Mouse (Mus musculus) embryonic facial prominence, embryonic 10.5 days (tissue): ENCODE data around the gene Pgk1. TPM values are rescaled to one million over a fixed set of nuclear protein-coding genes. Genes with fewer than 3 reads are reported as not detected.
"Not testable (repeated sequence)": the region's sequence is repeated elsewhere in the genome, so short reads cannot be mapped to it uniquely, and the experiment has no call there.

ENCODE experiments used
- DNase-seq: peaks from one replicate; pipeline ENCODE4 v3.0.0-alpha.2; 2017; ENCODE audit warnings: low spot score
- H3K27ac ChIP-seq: fragments of 300-500 bp; sonication (generic); replicated peaks from 2 replicates; pipeline ENCODE4 v1.5.1; 2016; ENCODE audit warnings: mild to moderate bottlenecking
- H3K27me3 ChIP-seq: fragments of 300-500 bp; sonication (generic); replicated peaks from 2 replicates; pipeline ENCODE4 v1.6.1; 2016; ENCODE audit warnings: low read depth, mild to moderate bottlenecking; ENCODE audit not compliant: poor library complexity, severe bottlenecking
- H3K36me3 ChIP-seq: fragments of 300-500 bp; sonication (generic); replicated peaks from 2 replicates; pipeline ENCODE4 v1.6.1; 2016; ENCODE audit warnings: mild to moderate bottlenecking, moderate library complexity
- H3K4me1 ChIP-seq: fragments of 300-500 bp; sonication (generic); 2 replicates; pipeline ENCODE4 v1.6.1; 2016
- H3K4me3 ChIP-seq: fragments of 300-500 bp; sonication (generic); 2 replicates; pipeline ENCODE4 v1.5.1; 2016; ENCODE audit warnings: mild to moderate bottlenecking, moderate library complexity
- H3K9me3 ChIP-seq: fragments of 300-500 bp; sonication (generic); 2 replicates; pipeline ENCODE4 v1.6.1; 2016; ENCODE audit warnings: mild to moderate bottlenecking
- WGBS: fragments of 180-500 bp; shearing (Covaris S2); methylation state at CpG from one replicate; pipeline ENCODE4 v1.1.7; 2016; 5-methylcytosine and 5-hydroxymethylcytosine counted together
- polyA plus RNA-seq: library from polyadenylated mRNA; unstranded; fragments of >200 nt; fragmentation: Nextera tagmentation; extraction: Ambion mirVana; gene quantifications from 2 replicates; pipeline ENCODE4 v1.2.1, GENCODE M21; 2016

Gene Pgk1
- polyA plus RNA-seq, 1 experiment from 2014 or later: 474 TPM

DNA sequence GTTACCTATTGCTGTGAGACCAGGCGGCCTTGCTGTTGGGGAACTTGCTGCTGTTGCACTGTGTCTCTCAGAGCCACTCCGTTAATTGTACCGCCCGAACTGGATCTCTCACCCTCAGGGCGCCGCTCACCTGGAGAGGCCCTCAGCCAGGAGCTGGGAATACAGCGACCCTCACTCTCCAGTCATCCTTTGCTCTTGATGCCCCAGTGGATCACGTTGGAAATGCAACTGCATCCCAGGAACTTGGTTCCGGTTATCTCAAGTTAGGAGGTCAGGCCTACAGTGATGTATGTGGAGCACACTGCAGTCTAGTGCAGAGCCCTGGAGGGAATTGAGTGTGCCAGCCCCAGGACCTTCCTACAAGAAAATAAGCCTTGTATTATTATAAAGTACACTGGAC lies 10.6 kb upstream of the Pgk1 start:
- 48% methylated on average over 9 of the region's 9 CpGs for WGBS
- Histone ChIP-seq H3K4me1 (no peaks in the 10 kb centered on the region), H3K27ac (no peak overlapping the region), H3K4me3 (no peak overlapping the region), H3K36me3 (no peaks in the 10 kb centered on the region), H3K9me3 (no peaks in the 10 kb centered on the region), H3K27me3 (no peaks in the 10 kb centered on the region)
- no peak for DNase-seq

DNA sequence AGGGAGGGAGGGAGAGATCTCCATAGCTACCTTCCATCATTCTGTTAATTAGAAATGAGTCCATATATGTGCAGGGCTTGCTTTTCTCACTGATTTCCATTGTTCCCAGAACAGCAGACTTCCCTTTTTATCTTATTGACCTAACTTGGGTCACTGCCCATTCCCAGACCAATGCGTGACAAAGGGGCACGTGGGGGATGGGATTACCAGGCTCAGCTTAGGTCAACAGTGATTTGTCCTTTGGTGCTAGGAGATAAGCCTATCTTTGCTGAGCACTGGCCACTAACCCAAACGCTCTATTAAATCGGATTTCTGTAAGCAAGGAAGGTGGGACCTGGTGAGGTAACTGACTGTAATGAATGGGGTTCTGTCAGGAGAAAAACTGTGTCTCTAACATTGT lies 2.6 kb upstream of the Pgk1 start:
- 41% methylated on average over 4 of the region's 4 CpGs for WGBS
- no peak overlapping the region for H3K27ac ChIP-seq
- DNase-seq: no peak

DNA sequence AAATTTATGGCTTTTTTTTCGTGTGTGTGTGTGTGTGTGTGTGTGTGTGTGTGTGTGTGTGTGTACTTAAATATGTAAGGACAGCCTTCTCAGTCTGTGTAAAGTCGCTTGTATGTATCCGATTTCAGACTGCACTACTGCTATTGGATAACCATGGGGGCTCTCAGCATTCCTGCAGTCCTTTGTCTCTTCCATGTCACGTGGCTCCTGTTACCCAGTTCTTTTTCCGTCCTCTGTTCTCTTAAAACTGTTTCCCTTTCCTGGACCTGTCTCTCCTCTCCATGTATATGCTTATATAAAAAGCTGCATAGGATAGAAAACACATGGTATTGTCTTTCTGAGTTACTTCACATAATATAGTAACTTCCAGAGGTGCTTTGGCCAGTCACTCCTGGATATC lies 1.2 kb upstream of the Pgk1 start:
- Histone ChIP-seq H3K9me3 (no peaks in the 10 kb centered on the region), H3K36me3 (peaks cover 7% of the 10 kb centered on the region; the same call in 1 of the 2 replicates), H3K4me1 (peaks cover 27% of the 10 kb centered on the region), H3K4me3 (peak overlapping the region; percentile 66; the same call in 1 of the 2 replicates), H3K27ac (peak overlapping the region; percentile 88), H3K27me3 (peaks cover 48% of the 10 kb centered on the region)
- WGBS: 17% methylated on average over 5 of the region's 5 CpGs
- peak; percentile 59 for DNase-seq

More for the DNA sequence above, 2.6 kb upstream of the Pgk1 start:
- Histone ChIP-seq H3K36me3 (no peaks in the 10 kb centered on the region), H3K27me3 (peaks cover 45% of the 10 kb centered on the region), H3K9me3 (no peaks in the 10 kb centered on the region), H3K4me3 (no peak overlapping the region), H3K4me1 (peaks cover 18% of the 10 kb centered on the region)

DNA sequence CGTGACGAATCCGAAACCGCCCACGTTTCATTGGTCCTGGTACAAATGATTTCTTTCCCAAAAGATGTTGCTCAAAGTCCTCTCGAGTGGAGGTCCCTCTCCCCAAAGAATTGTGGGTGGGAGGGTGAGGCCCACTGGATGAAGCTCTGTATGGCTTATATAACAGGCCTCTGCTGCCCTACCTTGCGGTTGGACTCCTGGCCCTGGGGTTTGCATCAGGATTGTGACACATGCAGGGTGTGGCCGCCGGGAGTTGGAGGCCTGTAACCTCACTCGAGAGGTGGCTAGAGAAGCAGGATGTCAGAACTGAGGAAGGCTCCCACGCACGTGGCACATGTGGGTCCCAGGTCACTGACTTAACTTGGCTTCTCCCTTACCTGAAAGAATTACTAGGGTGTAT lies 837 bp downstream of the Pgk1 start:
- peaks cover 48% of the 10 kb centered on the region for H3K27me3 ChIP-seq
- no peaks in the 10 kb centered on the region for H3K9me3 ChIP-seq
- H3K27ac ChIP-seq: peak overlapping the region; percentile 88
- 19% methylated on average over 12 of the region's 12 CpGs for WGBS
- H3K36me3 ChIP-seq: peaks cover 20% of the 10 kb centered on the region
- DNase-seq: peak; percentile 21
- peaks cover 27% of the 10 kb centered on the region for H3K4me1 ChIP-seq
- peak overlapping the region; percentile 66 for H3K4me3 ChIP-seq

DNA sequence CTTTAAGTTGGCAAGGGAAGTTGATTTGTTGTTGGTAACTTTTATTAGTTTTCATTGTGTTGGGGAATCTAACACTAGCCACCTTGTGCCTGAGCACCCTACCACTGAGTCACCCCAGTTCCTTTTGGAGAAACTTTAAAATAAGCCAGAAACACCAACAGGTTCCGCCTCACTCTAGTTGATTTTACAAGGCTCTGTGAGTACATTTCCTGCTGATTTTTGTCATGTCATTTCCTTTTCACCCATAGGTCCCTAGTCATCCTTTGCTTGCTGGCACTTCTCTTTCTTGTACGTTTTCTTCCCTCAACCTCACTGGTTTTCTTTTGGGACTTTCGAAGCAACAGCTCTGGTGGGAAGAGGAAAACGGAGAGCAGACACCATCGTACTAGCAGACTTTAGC lies 2.5 kb downstream of the Pgk1 start:
- no peak for DNase-seq
- no peaks in the 10 kb centered on the region for H3K9me3 ChIP-seq
- 62% methylated on average over 5 of the region's 5 CpGs for WGBS
- H3K36me3 ChIP-seq: peaks cover 36% of the 10 kb centered on the region
- peak overlapping the region; percentile 88; the same call in 1 of the 2 replicates for H3K27ac ChIP-seq
- H3K4me3 ChIP-seq: peak overlapping the region; percentile 66
- peaks cover 27% of the 10 kb centered on the region for H3K4me1 ChIP-seq
- peaks cover 49% of the 10 kb centered on the region for H3K27me3 ChIP-seq

DNA sequence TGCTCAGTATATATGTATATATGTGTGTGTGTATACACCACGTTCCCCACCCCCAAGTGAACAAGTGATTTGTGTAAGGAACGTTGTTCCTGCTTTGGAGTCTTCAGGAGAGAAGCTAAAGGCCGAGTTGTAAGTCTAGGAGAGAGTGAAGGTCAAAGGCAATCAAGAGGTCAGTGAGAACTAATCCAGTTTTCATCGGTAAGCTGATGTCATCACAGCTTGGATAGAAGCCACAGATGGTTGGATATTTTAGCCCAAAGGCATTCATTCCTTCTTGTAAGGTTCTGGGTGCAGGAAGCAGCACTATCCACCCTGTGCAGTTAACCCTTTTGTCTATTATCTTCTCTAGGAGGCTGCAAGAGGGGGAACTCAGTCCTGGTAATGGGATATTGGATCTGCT lies 3.2 kb downstream of the Pgk1 start:
- Histone ChIP-seq H3K9me3 (no peaks in the 10 kb centered on the region), H3K4me3 (peak overlapping the region; percentile 66), H3K36me3 (peaks cover 43% of the 10 kb centered on the region), H3K27ac (no peak overlapping the region), H3K4me1 (peaks cover 27% of the 10 kb centered on the region), H3K27me3 (peaks cover 49% of the 10 kb centered on the region)
- no peak for DNase-seq
- WGBS: 38% methylated on average over 4 of the region's 4 CpGs

DNA sequence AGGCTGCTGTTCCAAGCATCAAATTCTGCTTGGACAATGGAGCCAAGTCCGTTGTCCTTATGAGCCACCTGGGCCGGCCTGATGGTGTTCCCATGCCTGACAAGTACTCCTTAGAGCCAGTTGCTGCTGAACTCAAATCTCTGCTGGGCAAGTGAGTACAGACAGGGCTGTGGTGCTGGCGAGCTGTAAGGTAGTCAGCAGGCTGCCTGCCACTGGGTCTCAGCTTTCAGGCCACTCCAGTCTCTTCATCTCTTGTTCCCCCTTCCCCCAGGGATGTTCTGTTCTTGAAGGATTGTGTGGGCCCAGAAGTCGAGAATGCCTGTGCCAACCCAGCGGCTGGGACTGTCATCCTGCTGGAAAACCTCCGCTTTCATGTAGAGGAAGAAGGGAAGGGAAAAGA lies 7.5 kb downstream of the Pgk1 start:
- WGBS: 88% methylated on average over 6 of the region's 6 CpGs
- H3K9me3 ChIP-seq, H3K4me1 ChIP-seq, H3K4me3 ChIP-seq, DNase-seq, H3K27ac ChIP-seq, H3K27me3 ChIP-seq: not testable (repeated sequence)
- H3K36me3 ChIP-seq: peaks cover 85% of the 10 kb centered on the region

DNA sequence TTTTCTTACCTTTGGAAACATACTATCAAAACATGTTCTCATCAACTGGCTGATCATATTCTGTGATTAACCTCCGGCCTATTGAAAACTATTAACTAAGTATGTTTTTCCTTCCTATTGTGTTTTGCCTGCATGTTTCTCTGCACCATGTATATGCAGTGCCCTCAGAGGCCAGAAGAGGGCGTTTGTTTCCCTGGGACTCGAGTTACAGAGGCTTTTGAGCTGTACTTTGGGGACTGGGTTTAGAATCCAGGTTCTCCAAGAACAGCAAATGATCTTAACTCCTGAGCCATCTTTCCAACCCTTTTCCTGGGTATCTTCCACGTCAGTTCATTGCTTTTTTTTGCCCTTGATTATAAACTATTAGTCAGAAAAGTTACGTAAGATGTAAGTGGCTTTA lies 10.4 kb downstream of the Pgk1 start:
- H3K27me3 ChIP-seq: 0 out of 2 replicates have a peak, but pooled peaks cover 5% of the 10 kb centered on the region
- H3K27ac ChIP-seq: no peak overlapping the region
- no peaks in the 10 kb centered on the region for H3K9me3 ChIP-seq
- WGBS: 67% methylated on average over 5 of the region's 5 CpGs
- H3K4me3 ChIP-seq: no peak overlapping the region
- peaks cover 98% of the 10 kb centered on the region for H3K36me3 ChIP-seq
- H3K4me1 ChIP-seq: no peaks in the 10 kb centered on the region
- DNase-seq: no peak

DNA sequence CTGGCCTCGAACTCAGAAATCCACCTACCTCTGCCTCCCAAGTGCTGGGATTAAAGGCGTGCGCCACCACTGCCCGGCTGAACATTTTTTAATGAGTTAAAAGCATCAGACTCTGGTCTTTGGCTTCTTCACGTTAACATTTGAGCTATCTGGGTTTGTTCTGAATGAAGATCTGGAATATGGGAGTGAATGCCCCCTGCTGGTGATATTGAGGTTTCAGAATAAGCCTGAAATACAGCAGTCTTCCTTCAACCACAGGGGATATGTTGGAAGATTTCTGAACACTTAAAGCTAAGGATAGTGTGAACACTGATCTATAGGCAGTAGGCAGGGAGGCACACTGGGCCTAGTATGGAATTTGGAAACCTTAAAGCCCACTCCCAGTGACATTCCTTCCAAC lies 12.0 kb downstream of the Pgk1 start:
- 91% methylated on average over 5 of the region's 5 CpGs for WGBS
- H3K9me3 ChIP-seq: no peaks in the 10 kb centered on the region
- no peak for DNase-seq

DNA sequence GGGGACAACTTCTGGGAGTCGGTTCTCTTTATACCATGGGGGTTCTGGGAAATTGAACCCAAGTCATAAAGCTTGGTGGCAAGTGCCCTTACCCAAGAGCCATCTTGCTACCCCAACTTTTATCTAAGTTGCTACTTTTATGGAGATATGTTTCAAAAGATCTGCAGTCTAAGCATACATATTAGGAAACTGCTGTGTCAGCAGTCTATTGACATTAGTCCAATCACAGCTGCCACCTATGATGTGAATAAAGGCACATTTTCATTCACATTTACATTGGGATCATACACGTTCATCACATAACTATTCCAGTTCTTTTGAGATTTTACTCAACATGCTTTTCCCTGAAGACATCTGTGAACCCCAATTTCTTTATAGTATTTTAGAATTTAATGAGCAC lies 22.2 kb downstream of the Pgk1 start:
- Histone ChIP-seq H3K27ac (no peak overlapping the region), H3K36me3 (peaks cover 22% of the 10 kb centered on the region), H3K4me1 (no peaks in the 10 kb centered on the region), H3K4me3 (no peak overlapping the region), H3K27me3 (no peaks in the 10 kb centered on the region), H3K9me3 (no peaks in the 10 kb centered on the region)
- 90% methylated on average over 2 of the region's 2 CpGs for WGBS
- no peak for DNase-seq

More for the DNA sequence above, 12.0 kb downstream of the Pgk1 start:
- H3K4me1 ChIP-seq: no peaks in the 10 kb centered on the region
- H3K27me3 ChIP-seq: 0 out of 2 replicates have a peak, but pooled peaks cover under 1% of the 10 kb centered on the region
- no peak overlapping the region for H3K4me3 ChIP-seq
- H3K36me3 ChIP-seq: peaks cover 94% of the 10 kb centered on the region
- H3K27ac ChIP-seq: no peak overlapping the region

DNA sequence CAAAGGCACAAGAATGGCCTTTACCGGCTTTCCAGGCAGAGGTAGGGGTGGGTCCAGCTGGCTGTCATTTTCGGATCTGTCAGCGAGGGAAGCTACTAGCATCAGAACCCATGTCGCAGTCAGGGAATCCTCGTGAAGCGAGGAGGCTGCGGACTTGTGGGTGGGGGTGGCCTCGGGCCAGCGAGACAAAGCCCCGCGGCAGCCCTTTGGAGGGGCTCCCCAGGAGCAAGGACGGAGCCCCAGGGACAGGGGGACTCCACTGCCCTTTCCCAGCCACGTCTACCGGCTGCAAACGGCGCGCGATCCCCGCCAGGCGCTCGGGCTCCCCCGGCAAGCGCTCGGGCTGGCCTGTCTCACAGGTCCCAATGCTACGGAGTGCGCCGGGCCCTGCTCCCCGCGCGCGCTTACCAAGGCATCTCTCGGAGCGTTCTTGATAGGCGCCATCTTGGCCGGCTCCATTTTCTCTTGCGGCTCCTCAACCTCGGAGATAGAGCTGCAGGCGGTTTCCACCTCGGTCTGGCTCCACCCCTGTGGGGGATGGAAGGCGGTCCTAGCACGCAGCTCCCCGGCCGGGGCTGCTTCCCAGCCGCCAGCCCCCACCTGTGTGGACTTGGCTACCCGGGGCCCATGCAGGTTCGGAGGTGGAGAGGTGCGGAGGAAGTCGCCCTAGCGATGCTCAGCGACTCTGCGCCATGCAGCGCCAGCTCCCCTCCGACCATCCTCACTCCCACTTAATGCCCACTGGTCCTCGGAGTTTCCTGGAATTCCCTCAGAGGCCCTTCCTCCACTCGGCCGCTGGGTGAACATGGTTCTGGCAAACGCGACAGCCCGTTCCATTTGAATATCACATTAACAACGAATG lies 32.5 kb downstream of the Pgk1 start:
- WGBS: 23% methylated on average over 60 of the region's 60 CpGs

DNA sequence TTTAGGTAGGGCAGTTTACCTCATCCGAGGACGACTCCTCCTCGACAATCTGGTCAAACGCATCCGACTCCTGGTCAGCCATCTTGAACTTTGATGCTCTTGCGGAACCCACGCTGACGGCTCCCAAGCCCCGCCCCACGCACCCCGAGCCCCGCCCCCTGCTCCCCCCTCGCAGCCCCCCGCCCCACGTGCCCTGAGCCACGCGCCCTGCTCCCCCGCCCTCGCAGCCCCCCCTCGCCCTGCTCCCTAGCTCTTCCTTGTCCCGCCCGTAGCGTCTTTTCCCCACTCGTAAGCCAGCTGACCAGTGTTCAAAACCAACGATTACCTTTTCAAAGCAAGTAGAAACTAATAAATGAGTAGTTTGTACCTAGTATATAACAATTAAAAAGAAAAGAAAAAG lies 34.2 kb downstream of the Pgk1 start, which contains the start of gene Taf9b:
TSS of gene Taf9b (minus strand) at position 101 of the 400 bp plus-strand sequence.
- H3K4me3 ChIP-seq: peak within 1 kb of the TSS; percentile 67
- DNase-seq: no peak
- H3K36me3 ChIP-seq: no peaks in the 10 kb centered on the region
- 89% methylated on average over 25 of the region's 25 CpGs for WGBS
- peak within 1 kb of the TSS; percentile 86; the same call in 1 of the 2 replicates for H3K27ac ChIP-seq
- H3K9me3 ChIP-seq: 0 out of 2 replicates have a peak, but pooled peaks cover 6% of the 10 kb centered on the region
- H3K4me1 ChIP-seq: no peaks in the 10 kb centered on the region
- H3K27me3 ChIP-seq: peaks cover 16% of the 10 kb centered on the region

More for the DNA sequence above, 32.5 kb downstream of the Pgk1 start:
- Histone ChIP-seq H3K36me3 (no peaks in the 10 kb centered on the region), H3K27ac (peak overlapping the region; percentile 86), H3K4me3 (peak overlapping the region; percentile 67), H3K9me3 (0 out of 2 replicates have a peak, but pooled peaks cover 6% of the 10 kb centered on the region), H3K27me3 (peaks cover 11% of the 10 kb centered on the region; the same call in 1 of the 2 replicates), H3K4me1 (no peaks in the 10 kb centered on the region)
- peak; percentile 77 for DNase-seq
